Mouse (Mus musculus): ENCODE results near the gene Psd4. TPM values are rescaled to one million over a fixed set of nuclear protein-coding genes. Genes with fewer than 3 reads are reported as not detected.

Gene Psd4
- polyA plus RNA-seq, 1 experiment = not detected

GRCm38 (mm10) chr2:24353042-24353441 lies 14.3 kb upstream of the Psd4 start:
- Histone ChIP-seq H3K27ac (ENCODE audit: insufficient read depth, low read depth, low read length) (no peak overlapping the region), H3K4me1 (ENCODE audit: control insufficient read depth, insufficient read depth, low read length) (no peaks in the 10 kb centered on the region), H3K4me3 (ENCODE audit: insufficient read depth, low read depth, low read length) (no peak overlapping the region)
- TF ChIP-seq POLR2A (IDR thresholded peaks at IDR 0.05; ENCODE audit: insufficient read depth, low read depth, low read length) (no peak), CTCF (IDR thresholded peaks at IDR 0.05; ENCODE audit: insufficient read depth, low read depth, low read length) (no peak)
- 96% methylated on average over 2 of the region's 2 CpGs for WGBS

DNA sequence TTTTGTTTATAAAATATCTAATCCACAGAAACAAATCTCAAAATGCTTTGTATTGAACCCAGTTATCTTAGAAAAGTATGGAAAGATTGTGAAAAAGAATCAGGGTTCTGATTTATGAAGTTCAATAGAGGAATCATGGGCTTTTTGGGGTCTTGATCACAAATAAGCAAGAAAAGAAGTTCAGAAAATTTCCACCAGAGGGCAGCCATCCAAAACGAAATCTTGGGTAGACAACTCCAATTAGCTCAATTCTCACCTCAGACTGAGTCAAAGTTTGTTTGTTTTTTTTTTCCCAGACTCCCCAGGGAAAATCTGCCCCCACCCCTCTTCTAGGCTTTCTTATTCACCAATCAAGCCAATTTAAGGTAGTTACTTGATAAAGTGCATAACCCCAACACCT lies 9.7 kb upstream of the Psd4 start:
- Histone ChIP-seq H3K4me3 (ENCODE audit: insufficient read depth, low read depth, low read length) (no peak overlapping the region), H3K27ac (ENCODE audit: insufficient read depth, low read depth, low read length) (no peak overlapping the region), H3K4me1 (ENCODE audit: control insufficient read depth, insufficient read depth, low read length) (no peaks in the 10 kb centered on the region)
- 13% methylated on average over 1 of the region's 1 CpGs for WGBS
- TF ChIP-seq POLR2A (IDR thresholded peaks at IDR 0.05; ENCODE audit: insufficient read depth, low read depth, low read length) (no peak), CTCF (IDR thresholded peaks at IDR 0.05; ENCODE audit: insufficient read depth, low read depth, low read length) (no peak)

DNA sequence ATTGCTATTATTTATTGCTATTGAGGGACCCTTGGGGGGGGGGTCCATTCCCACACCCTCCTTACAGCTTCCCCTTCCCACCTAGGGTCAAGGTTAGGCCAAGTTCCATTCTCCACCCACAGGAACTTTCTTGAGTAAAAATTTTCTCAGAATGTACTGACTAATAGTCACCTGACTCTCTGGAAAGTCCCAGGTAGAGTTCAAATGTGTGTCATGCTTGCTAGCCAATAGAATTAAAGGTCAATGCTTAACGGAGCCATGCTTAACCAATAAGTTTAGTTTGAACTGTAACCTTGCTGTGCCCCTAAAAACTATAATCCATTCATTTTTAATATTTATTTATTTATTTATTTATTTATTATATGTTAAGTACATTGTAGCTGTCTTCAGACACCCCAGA lies 8.0 kb upstream of the Psd4 start:
- Histone ChIP-seq H3K27ac (ENCODE audit: insufficient read depth, low read depth, low read length) (no peak overlapping the region), H3K4me1 (ENCODE audit: control insufficient read depth, insufficient read depth, low read length) (no peaks in the 10 kb centered on the region), H3K4me3 (ENCODE audit: insufficient read depth, low read depth, low read length) (no peak overlapping the region)
- TF ChIP-seq CTCF (IDR thresholded peaks at IDR 0.05; ENCODE audit: insufficient read depth, low read depth, low read length) (no peak), POLR2A (IDR thresholded peaks at IDR 0.05; ENCODE audit: insufficient read depth, low read depth, low read length) (no peak)
- 93% methylated on average over 1 of the region's 1 CpGs for WGBS

- H3K27ac ChIP-seq (ENCODE audit: insufficient read depth, low read depth, low read length) = no peak overlapping the region
- H3K4me1 ChIP-seq (ENCODE audit: control insufficient read depth, insufficient read depth, low read length) = peaks cover 8% of the 10 kb centered on the region
- TF ChIP-seq POLR2A (IDR thresholded peaks at IDR 0.05; ENCODE audit: insufficient read depth, low read depth, low read length) (no peak), CTCF (IDR thresholded peaks at IDR 0.05; ENCODE audit: insufficient read depth, low read depth, low read length) (no peak)
- 48% methylated on average over 3 of the region's 3 CpGs for WGBS
- no peak overlapping the region for H3K4me3 ChIP-seq (ENCODE audit: insufficient read depth, low read depth, low read length)
Measured at GRCm38 (mm10) chr2:24363818-24364217, 3.6 kb upstream of the Psd4 start.

GRCm38 (mm10) chr2:24366214-24366975 lies 985 bp upstream of the Psd4 start:
- Histone ChIP-seq H3K4me1 (ENCODE audit: control insufficient read depth, insufficient read depth, low read length) (peaks cover 8% of the 10 kb centered on the region), H3K4me3 (ENCODE audit: insufficient read depth, low read depth, low read length) (no peak overlapping the region), H3K27ac (ENCODE audit: insufficient read depth, low read depth, low read length) (no peak overlapping the region)
- WGBS = 72% methylated on average over 12 of the region's 12 CpGs
- TF ChIP-seq CTCF (IDR thresholded peaks at IDR 0.05; ENCODE audit: insufficient read depth, low read depth, low read length) (no peak), POLR2A (IDR thresholded peaks at IDR 0.05; ENCODE audit: insufficient read depth, low read depth, low read length) (no peak)

DNA sequence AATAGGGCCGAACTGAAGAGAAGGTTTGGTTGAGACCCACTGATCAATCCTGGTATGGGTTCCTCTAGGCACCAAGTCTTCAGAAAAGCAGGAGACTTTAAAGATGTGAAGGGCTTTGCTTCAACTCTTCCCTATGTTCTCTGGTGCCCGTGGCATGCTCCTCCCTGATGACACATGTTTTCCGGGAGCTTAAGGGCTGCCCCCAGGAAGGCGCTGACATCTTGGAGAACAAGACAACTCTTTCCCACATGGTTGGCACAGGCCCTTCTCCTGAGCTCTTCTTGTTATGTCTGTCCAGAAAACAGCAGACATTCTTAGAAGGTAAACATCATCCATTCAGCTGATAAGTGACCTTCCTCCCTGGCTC lies 498 bp downstream of the Psd4 start:
- Histone ChIP-seq H3K4me1 (ENCODE audit: control insufficient read depth, insufficient read depth, low read length) (peaks cover 8% of the 10 kb centered on the region), H3K4me3 (ENCODE audit: insufficient read depth, low read depth, low read length) (peak overlapping the region; percentile 40), H3K27ac (ENCODE audit: insufficient read depth, low read depth, low read length) (no peak overlapping the region)
- 47% methylated on average over 4 of the region's 4 CpGs for WGBS
- no peak for TF ChIP-seq CTCF (IDR thresholded peaks at IDR 0.05; ENCODE audit: insufficient read depth, low read depth, low read length)

DNA sequence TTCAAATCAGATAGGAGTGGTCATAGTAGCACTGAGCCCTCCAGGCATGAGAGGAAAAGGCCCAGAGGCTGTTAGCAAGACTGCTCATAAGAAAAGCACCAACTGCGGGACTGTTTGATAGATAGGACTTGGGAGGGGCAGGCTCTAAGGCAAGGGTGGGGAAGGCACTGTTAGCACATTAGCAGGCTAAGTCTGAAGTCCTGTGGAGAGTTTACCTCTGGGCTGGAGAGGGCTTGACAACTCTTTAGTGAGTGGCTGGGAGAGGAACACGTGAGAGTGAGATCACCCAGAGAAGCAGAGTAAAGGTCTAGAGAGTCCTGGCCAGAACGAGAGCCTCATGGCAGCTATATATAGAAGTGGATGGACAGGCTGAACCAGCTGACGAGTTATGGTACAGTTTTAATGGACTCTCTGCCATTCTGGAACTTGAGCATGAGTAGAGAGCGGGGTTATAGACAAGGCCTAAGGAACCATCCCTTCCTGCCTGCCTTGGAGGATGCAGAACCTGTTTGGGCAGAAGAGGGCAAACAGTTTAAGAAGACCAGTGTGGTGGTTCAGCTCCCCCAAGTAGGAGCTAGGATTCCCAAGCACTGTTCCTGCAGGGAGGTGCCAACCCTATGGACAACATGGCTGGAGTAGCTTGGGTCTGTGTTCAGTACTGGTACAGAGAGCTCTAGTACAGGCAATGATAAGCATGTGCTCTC lies 11.5 kb downstream of the Psd4 start:
- H3K4me3 ChIP-seq (ENCODE audit: insufficient read depth, low read depth, low read length) = no peak overlapping the region
- 85% methylated on average over 5 of the region's 5 CpGs for WGBS
- no peak for TF ChIP-seq CTCF (IDR thresholded peaks at IDR 0.05; ENCODE audit: insufficient read depth, low read depth, low read length)
- no peak for TF ChIP-seq POLR2A (IDR thresholded peaks at IDR 0.05; ENCODE audit: insufficient read depth, low read depth, low read length)
- no peak overlapping the region for H3K27ac ChIP-seq (ENCODE audit: insufficient read depth, low read depth, low read length)
- no peaks in the 10 kb centered on the region for H3K4me1 ChIP-seq (ENCODE audit: control insufficient read depth, insufficient read depth, low read length)

DNA sequence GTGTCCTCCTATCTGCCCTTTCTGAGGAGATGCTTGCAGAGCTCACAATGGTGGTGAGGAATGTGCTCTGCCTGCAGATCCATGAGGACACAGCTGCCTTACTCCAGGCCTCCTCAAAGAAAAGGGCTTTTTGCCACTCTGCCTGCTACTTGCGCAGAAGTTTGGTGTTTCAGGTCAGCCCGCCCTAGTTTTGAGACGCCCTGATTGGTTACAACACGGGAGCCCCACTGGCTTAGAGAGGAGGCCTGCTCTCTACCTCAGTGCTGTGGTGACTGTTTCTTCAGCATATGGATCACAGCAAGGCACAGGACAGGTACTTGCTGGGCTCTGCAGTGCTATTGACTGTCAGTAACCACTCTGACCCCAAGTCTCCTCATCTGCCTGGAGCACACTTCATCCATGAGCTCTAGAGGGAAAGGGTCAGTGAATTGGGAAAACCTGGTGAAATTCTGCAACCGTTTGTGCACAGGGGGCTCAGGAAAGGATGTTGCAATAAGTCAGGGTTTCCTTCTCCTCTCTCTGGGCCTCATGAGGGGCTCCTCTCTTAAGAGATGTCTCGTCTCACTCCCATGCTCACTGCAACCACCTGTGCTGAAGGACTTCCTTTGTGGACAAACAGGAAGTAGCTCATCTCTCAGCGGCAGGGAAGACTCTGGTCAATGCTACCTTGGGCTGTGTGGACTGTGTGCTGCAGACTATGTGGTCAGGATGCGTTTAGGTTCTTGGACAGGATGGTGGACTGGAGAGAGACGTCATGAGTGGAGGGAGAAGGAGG lies 15.3 kb downstream of the Psd4 start:
- Histone ChIP-seq H3K27ac (ENCODE audit: insufficient read depth, low read depth, low read length) (no peak overlapping the region), H3K4me3 (ENCODE audit: insufficient read depth, low read depth, low read length) (no peak overlapping the region), H3K4me1 (ENCODE audit: control insufficient read depth, insufficient read depth, low read length) (no peaks in the 10 kb centered on the region)
- WGBS = 87% methylated on average over 9 of the region's 9 CpGs
- TF ChIP-seq CTCF (IDR thresholded peaks at IDR 0.05; ENCODE audit: insufficient read depth, low read depth, low read length) (no peak), POLR2A (IDR thresholded peaks at IDR 0.05; ENCODE audit: insufficient read depth, low read depth, low read length) (no peak)

DNA sequence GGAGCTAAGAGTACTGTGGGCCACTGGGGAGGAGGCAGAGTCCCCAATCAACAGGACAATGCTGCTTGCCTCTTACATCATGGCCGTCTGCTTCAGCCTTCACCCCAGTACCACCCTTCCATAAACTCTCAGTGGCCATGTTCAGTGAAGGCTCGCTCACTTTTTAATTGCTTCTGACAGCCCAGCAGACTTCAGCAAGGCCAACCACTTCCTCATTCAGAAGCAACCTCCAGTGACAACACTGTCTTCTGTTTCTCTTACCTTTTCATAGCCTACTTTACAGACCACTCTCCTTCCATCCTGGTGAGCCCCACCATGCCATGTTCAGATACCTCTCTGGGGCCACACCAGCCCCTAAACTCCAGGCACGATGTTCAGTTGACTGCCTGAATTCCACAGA lies 16.3 kb downstream of the Psd4 start:
- Histone ChIP-seq H3K27ac (ENCODE audit: insufficient read depth, low read depth, low read length) (no peak overlapping the region), H3K4me3 (ENCODE audit: insufficient read depth, low read depth, low read length) (no peak overlapping the region), H3K4me1 (ENCODE audit: control insufficient read depth, insufficient read depth, low read length) (no peaks in the 10 kb centered on the region)
- 86% methylated on average over 3 of the region's 3 CpGs for WGBS
- no peak for TF ChIP-seq CTCF (IDR thresholded peaks at IDR 0.05; ENCODE audit: insufficient read depth, low read depth, low read length)
- no peak for TF ChIP-seq POLR2A (IDR thresholded peaks at IDR 0.05; ENCODE audit: insufficient read depth, low read depth, low read length)
